In the genomic region with DNA sequence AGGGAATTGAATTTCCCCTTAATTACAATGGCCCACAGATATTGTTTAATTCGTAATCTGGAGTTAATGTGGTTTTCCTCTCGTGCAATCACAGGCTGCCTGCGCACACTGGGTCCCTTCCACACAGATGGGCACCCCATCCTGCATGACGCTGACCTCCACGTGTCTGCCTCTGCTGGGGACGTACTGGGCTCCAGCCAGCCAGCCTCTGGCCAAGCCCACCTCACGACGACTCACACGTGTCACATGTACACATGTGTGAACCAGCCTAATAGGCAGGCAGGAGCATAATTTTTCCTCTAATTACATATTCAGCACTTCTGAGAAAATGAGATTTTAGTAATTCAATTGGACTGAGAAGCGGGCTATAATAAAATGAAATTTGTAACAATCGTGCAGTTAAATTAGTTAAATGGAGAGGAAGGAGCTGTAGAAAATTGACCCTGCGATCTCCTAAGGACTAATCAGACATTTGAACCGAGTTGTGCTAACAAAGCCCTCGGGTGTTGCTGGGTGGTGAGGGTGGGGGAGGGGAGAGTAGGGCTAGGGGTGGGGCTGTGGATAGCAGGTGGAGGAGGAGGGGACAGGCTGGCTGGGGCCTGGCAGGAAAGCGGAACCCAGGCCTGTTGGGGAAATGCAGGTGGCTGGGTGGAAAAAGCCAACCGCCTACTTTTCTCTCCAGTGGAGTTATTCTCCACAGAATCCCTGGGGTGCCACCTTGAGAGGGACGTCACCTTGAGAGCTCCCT, we compare ENCODE assay signal across 11 mouse cellular contexts.
DNase-seq lines count a peak whose midpoint lies in the region; ATAC-seq and TF ChIP-seq lines count a peak whose summit lies in the region.
"Had no signal": no experiment of that assay in that cellular context is flagged by ENCODE, and none has a peak within 500 bp of the region (broad histone marks: within the 10 kb centered on the region; RNA-seq: fewer than 3 reads in every experiment).

No protein-coding gene starts in this region.

- no peaks in the 10 kb centered on the region for H3K27me3 ChIP-seq in kidney, adult 2 months (replicated peaks; ENCODE audit: control insufficient read depth, insufficient read depth, low read length)
- H3K27me3 ChIP-seq in hindbrain, embryonic 11.5 days (ENCODE audit: control insufficient read depth, insufficient read depth, low read length) = no peaks in the 10 kb centered on the region
- no peaks in the 10 kb centered on the region for H3K27me3 ChIP-seq in stomach, embryonic 14.5 days (ENCODE audit: control insufficient read depth, insufficient read depth, low read length)

- H3K36me3 ChIP-seq in kidney, adult 2 months (ENCODE audit: control insufficient read depth, insufficient read depth, low read length) = no peaks in the 10 kb centered on the region
- no peaks in the 10 kb centered on the region for H3K36me3 ChIP-seq in hindbrain, embryonic 11.5 days (ENCODE audit: control insufficient read depth, insufficient read depth, low read length)
- no peaks in the 10 kb centered on the region for H3K36me3 ChIP-seq in stomach, embryonic 14.5 days (ENCODE audit: control insufficient read depth, insufficient read depth, low read length)

- H3K9ac ChIP-seq in hindbrain, embryonic 11.5 days (ENCODE audit: low read depth, low read length) = no peak overlapping the region
- no peak overlapping the region for H3K9ac ChIP-seq in stomach, embryonic 14.5 days (replicated peaks; ENCODE audit: low read depth, low read length)
- H3K9ac ChIP-seq: liver, postnatal 0 days had no signal

- DNase-seq in kidney, adult 2 months = peak; percentile 38
- DNase-seq in kidney, postnatal 4 days = no peak
- DNase-seq in R1 (ENCODE audit: low read depth, low spot score) = peak; percentile 49
- peak; percentile 40 for DNase-seq in hindbrain, embryonic 11.5 days (ENCODE audit: low spot score)
- no peak for DNase-seq in lung, adult 18-20 months
- DNase-seq in right cerebral cortex, postnatal 14 days = no peak
- DNase-seq in right cerebral cortex, adult 2 months (ENCODE audit: low spot score in 2 of 2) = no peak
- DNase-seq: gastrocnemius, adult 2 months; liver, postnatal 0 days had no signal

- no peak for TF ChIP-seq CTCF in kidney, adult 2 months (conservative IDR thresholded peaks at IDR 0.05; ENCODE audit: insufficient read depth, insufficient read length, low read depth, low read length)

- WGBS in kidney, adult 2 months = 24% methylated on average over 17 of the region's 17 CpGs
- WGBS in hindbrain, embryonic 11.5 days = 33% methylated on average over 17 of the region's 17 CpGs
- 43% methylated on average over 17 of the region's 17 CpGs for whole genome bisulfite sequencing in stomach, embryonic 14.5 days

- no peaks in the 10 kb centered on the region for H3K9me3 ChIP-seq in hindbrain, embryonic 11.5 days (ENCODE audit: control insufficient read depth, low read length)
- no peaks in the 10 kb centered on the region for H3K9me3 ChIP-seq in stomach, embryonic 14.5 days (ENCODE audit: control insufficient read depth, low read depth, low read length)

- H3K4me3 ChIP-seq in kidney, adult 2 months (ENCODE audit: insufficient read depth, low read depth, low read length) = no peak overlapping the region
- H3K4me3 ChIP-seq in hindbrain, embryonic 11.5 days (ENCODE audit: low read depth, low read length) = no peak overlapping the region
- no peak overlapping the region for H3K4me3 ChIP-seq in stomach, embryonic 14.5 days (ENCODE audit: low read depth, low read length)
- H3K4me3 ChIP-seq: gastrocnemius, adult 2 months had no signal

- peaks cover 4% of the 10 kb centered on the region; the same call in 1 of the 2 replicates for H3K4me1 ChIP-seq in kidney, adult 2 months (ENCODE audit: control insufficient read depth, insufficient read depth, low read length)
- H3K4me1 ChIP-seq in hindbrain, embryonic 11.5 days (replicated peaks; ENCODE audit: control insufficient read depth, insufficient read depth, low read length) = peaks cover 6% of the 10 kb centered on the region
- peaks cover 7% of the 10 kb centered on the region; the same call in 1 of the 2 replicates for H3K4me1 ChIP-seq in stomach, embryonic 14.5 days (ENCODE audit: control insufficient read depth, insufficient read depth, low read length)

- TF ChIP-seq POLR2A in kidney, adult 2 months (IDR thresholded peaks at IDR 0.05; ENCODE audit: low read depth, low read length) = no peak

- H3K4me2 ChIP-seq in hindbrain, embryonic 11.5 days (replicated peaks; ENCODE audit: low read depth, low read length) = no peak overlapping the region
- H3K4me2 ChIP-seq in stomach, embryonic 14.5 days (replicated peaks; ENCODE audit: low read depth, low read length) = no peak overlapping the region

- H3K27ac ChIP-seq in kidney, adult 2 months (ENCODE audit: insufficient read depth, low read depth, low read length) = no peak overlapping the region
- no peak overlapping the region for H3K27ac ChIP-seq in hindbrain, embryonic 11.5 days (ENCODE audit: low read depth, low read length)
- H3K27ac ChIP-seq in stomach, embryonic 14.5 days (ENCODE audit: low read length) = no peak overlapping the region; the same call in 1 of the 2 replicates
- H3K27ac ChIP-seq: gastrocnemius, adult 2 months had no signal

- ATAC-seq in hindbrain, embryonic 11.5 days (ENCODE audit: low FRiP score) = no peak
- ATAC-seq in stomach, embryonic 14.5 days (ENCODE audit: insufficient number of reproducible peaks, insufficient read depth, low FRiP score, low read depth) = peak; percentile 60
- ATAC-seq: CD4-positive, CD25-positive, alpha-beta regulatory T cell, adult 4 months; liver, postnatal 0 days had no signal

Comparison
In these comparisons a context has a peak if more than half of its experiments do, and no peak if none do; other contexts are left out.
1. DNase-seq: peak in kidney, adult 2 months (single experiment), R1 (single experiment) and hindbrain, embryonic 11.5 days (single experiment); none in kidney, postnatal 4 days (0 of 2), lung, adult 18-20 months (0 of 2), right cerebral cortex, postnatal 14 days (single experiment) and right cerebral cortex, adult 2 months (0 of 2).